Comparison of ENCODE assay signal across 8 mouse cellular contexts in genomic region chr11:69197743-69198142, GRCm38 (mm10). TPM values are rescaled to one million over a fixed set of nuclear protein-coding genes. Genes with fewer than 3 reads are reported as not detected.
DNase-seq lines count a peak whose midpoint lies in the region; ATAC-seq and TF ChIP-seq lines count a peak whose summit lies in the region.

Gene Alox8, minus strand, starts transcription at chr11:69197843.

- no peak for TF ChIP-seq EP300 in stomach, postnatal 0 days (optimal IDR thresholded peaks at IDR 0.05)

- peak within 1 kb of the TSS; percentile 35 for H3K9ac ChIP-seq in neural tube, embryonic 11.5 days (ENCODE audit: low read length)
- peak within 1 kb of the TSS; percentile 44; the same call in 1 of the 2 replicates for H3K9ac ChIP-seq in limb, embryonic 12.5 days (replicated peaks)
- H3K9ac ChIP-seq in stomach, postnatal 0 days (ENCODE audit: low read length), result no peak within 1 kb of the TSS

- no peak within 1 kb of the TSS for H3K4me3 ChIP-seq in neural tube, embryonic 11.5 days (ENCODE audit: low read depth, low read length)
- peak within 1 kb of the TSS; percentile 25 for H3K4me3 ChIP-seq in limb, embryonic 12.5 days (replicated peaks)
- peak within 1 kb of the TSS; percentile 27 for H3K4me3 ChIP-seq in stomach, postnatal 0 days (ENCODE audit: low read depth, low read length)

- ATAC-seq in cerebellum, adult (ENCODE audit: insufficient number of reproducible peaks, low FRiP score, low TSS enrichment), result no peak
- ATAC-seq in neural tube, embryonic 11.5 days (ENCODE audit: insufficient read depth, low FRiP score, low TSS enrichment), result no peak
- no peak for ATAC-seq in limb, embryonic 12.5 days (ENCODE audit: insufficient number of reproducible peaks, insufficient read depth, low FRiP score, low TSS enrichment, low read depth)
- no peak for ATAC-seq in stomach, postnatal 0 days (ENCODE audit: low FRiP score, low TSS enrichment)

- peaks cover 19% of the 10 kb centered on the region for H3K27me3 ChIP-seq in neural tube, embryonic 11.5 days (ENCODE audit: control insufficient read depth, insufficient read depth, low read length)
- peaks cover 43% of the 10 kb centered on the region for H3K27me3 ChIP-seq in limb, embryonic 12.5 days
- no peaks in the 10 kb centered on the region for H3K27me3 ChIP-seq in stomach, postnatal 0 days (ENCODE audit: control insufficient read depth, insufficient read depth, low read length)

- no peak for TF ChIP-seq CTCF in stomach, postnatal 0 days (IDR thresholded peaks at IDR 0.05; ENCODE audit: low read depth)

- WGBS in neural tube, embryonic 11.5 days, result 33% methylated on average over 6 of the region's 6 CpGs
- WGBS in limb, embryonic 12.5 days, result 30% methylated on average over 6 of the region's 6 CpGs
- 30% methylated on average over 6 of the region's 6 CpGs for WGBS in stomach, postnatal 0 days

- no peak within 1 kb of the TSS for H3K27ac ChIP-seq in neural tube, embryonic 11.5 days (ENCODE audit: low read depth, low read length)
- no peak within 1 kb of the TSS for H3K27ac ChIP-seq in limb, embryonic 12.5 days
- H3K27ac ChIP-seq in stomach, postnatal 0 days (replicated peaks), result no peak within 1 kb of the TSS

- H3K36me3 ChIP-seq in neural tube, embryonic 11.5 days (ENCODE audit: control insufficient read depth, insufficient read depth, low read length), result no peaks in the 10 kb centered on the region
- H3K36me3 ChIP-seq in limb, embryonic 12.5 days, result no peaks in the 10 kb centered on the region
- no peaks in the 10 kb centered on the region for H3K36me3 ChIP-seq in stomach, postnatal 0 days (ENCODE audit: control insufficient read depth, insufficient read depth, low read length)

- H3K9me3 ChIP-seq in neural tube, embryonic 11.5 days (ENCODE audit: control insufficient read depth, low read length), result no peaks in the 10 kb centered on the region
- no peaks in the 10 kb centered on the region for H3K9me3 ChIP-seq in limb, embryonic 12.5 days
- no peaks in the 10 kb centered on the region for H3K9me3 ChIP-seq in stomach, postnatal 0 days (ENCODE audit: control insufficient read depth, low read length)

- no peaks in the 10 kb centered on the region for H3K4me1 ChIP-seq in neural tube, embryonic 11.5 days (ENCODE audit: control insufficient read depth, insufficient read depth, low read length)
- H3K4me1 ChIP-seq in limb, embryonic 12.5 days (replicated peaks), result peaks cover 8% of the 10 kb centered on the region; the same call in 1 of the 2 replicates
- H3K4me1 ChIP-seq in stomach, postnatal 0 days (replicated peaks; ENCODE audit: control insufficient read depth, insufficient read depth), result no peaks in the 10 kb centered on the region

- H3K4me2 ChIP-seq in neural tube, embryonic 11.5 days (ENCODE audit: low read depth), result peak within 1 kb of the TSS; percentile 24; the same call in 1 of the 2 replicates
- H3K4me2 ChIP-seq in limb, embryonic 12.5 days, result peak within 1 kb of the TSS; percentile 51
- H3K4me2 ChIP-seq in stomach, postnatal 0 days (replicated peaks; ENCODE audit: low read depth), result peak within 1 kb of the TSS; percentile 53

- DNase-seq in cerebellum, postnatal 25 days, result peak; percentile 17 to 24
- no peak for DNase-seq in neural tube, embryonic 11.5 days (ENCODE audit: low spot score)
- DNase-seq in neural tube, embryonic 10.5 days (ENCODE audit: extremely low spot score, low spot score), result no peak
- no peak for DNase-seq in stomach, postnatal 0 days (ENCODE audit: low spot score)
- DNase-seq in gastrocnemius, adult 18-20 months (ENCODE audit: low spot score), result no peak
- no peak for DNase-seq in frontal cortex, postnatal 36 days (ENCODE audit: low spot score in 2 of 2)

RNA-seq across cellular contexts. Expression of gene Alox8, which starts in this region (rescaled TPM):
- polyA plus RNA-seq in neural tube, embryonic 11.5 days (2014; fragmentation: Nextera tagmentation; extraction: Ambion mirVana), result 0.30 TPM in 1 of 2 replicates, not detected in the other
- 0.08 TPM in 1 of 2 replicates, not detected in the other for polyA plus RNA-seq in limb, embryonic 12.5 days (2016; fragmentation: Nextera tagmentation; extraction: Ambion mirVana)
- 1.2 and 1.3 TPM in 2 replicates for polyA plus RNA-seq in stomach, postnatal 0 days (2015; fragmentation: Nextera tagmentation; extraction: Ambion mirVana)
- total RNA-seq in gastrocnemius, adult 18-20 months (2021), result not detected

Comparison
In these comparisons a context has a peak if more than half of its experiments do, and no peak if none do; other contexts are left out.
1. DNase-seq: peak in cerebellum, postnatal 25 days (2 of 2); none in neural tube, embryonic 11.5 days (single experiment), neural tube, embryonic 10.5 days (single experiment), stomach, postnatal 0 days (single experiment), gastrocnemius, adult 18-20 months (single experiment) and frontal cortex, postnatal 36 days (0 of 2).
2. Peak in every context shown above with its lines, with median percentiles within 50 percentile points of each other: H3K4me2 ChIP-seq.